Mouse (Mus musculus) left cerebral cortex, postnatal 25 days (tissue): ENCODE data around the gene Plekhg4. TPM values are rescaled to one million over a fixed set of nuclear protein-coding genes. Genes with fewer than 3 reads are reported as not detected.
A peak's percentile ranks its signal among the peaks of the same experiment; 100 is the strongest.

ENCODE experiments used
- DNase-seq, 2 experiments: peaks; one replicate each; pipeline ENCODE4 v3.0.0; 2022; ENCODE audit warnings: low spot score in 2 of 2, mixed read lengths in 1 of 2
- intact Hi-C: fragments of 180-260 bp; cut with DNase I; formaldehyde crosslinking; loops from one replicate; pipeline ENCODE4 v1.15.1; 2025
- total RNA-seq, 2 experiments: library from RNA; stranded (reverse); gene quantifications; 2 replicates each; pipeline ENCODE4 v1.2.3; 2021

Gene Plekhg4
- total RNA-seq, 2 experiments from 2014 or later: 3.1 to 4.6 TPM

DNA sequence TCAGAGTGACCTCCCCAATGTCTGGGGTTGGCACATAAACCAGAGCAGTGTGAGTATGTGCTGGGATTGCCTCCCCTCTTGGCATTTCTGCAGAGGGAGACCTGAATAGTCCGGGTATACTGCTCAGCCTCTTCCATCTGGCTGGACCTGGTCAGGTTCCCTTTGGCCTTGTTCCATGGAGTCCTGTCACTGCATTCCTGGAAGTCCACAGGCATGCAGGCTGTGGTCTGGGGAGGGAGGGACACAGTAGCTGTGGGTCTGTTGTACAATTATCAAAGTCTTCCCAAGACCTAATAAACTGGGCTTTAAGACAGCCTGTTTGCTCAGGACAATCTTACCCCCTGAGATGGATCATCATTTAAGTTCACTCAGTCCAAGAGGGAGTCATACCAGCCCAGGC is 14.1 kb downstream of the Plekhg4 start:
- intact Hi-C loops: no loop called here
- no peak for DNase-seq

DNA sequence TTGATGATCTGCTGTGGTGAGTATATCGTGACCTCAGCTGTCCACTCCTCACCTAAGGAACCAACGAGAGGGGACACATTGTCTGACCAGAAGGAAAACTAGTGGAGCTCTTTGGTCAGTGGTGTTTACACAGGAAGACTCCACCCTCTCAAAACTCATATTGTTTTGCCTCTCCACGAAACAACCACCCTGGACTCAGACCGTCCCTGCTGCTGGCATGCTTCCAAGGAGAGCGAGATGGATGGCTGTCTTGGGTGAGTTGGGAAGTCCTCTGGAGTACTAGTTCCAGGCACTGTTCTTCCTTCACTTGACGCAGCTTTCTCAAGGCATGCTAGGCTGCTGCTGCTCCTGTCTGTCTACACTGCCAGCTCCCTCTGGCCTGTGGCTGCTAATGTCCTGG is 16.0 kb downstream of the Plekhg4 start:
- intact Hi-C loops: no loop called here
- no peak for DNase-seq

- no peak for DNase-seq
- intact Hi-C loops: no loop called here
Observed at GRCm38 (mm10) chr8:105393089-105393787, 20.2 kb downstream of the Plekhg4 start.

DNA sequence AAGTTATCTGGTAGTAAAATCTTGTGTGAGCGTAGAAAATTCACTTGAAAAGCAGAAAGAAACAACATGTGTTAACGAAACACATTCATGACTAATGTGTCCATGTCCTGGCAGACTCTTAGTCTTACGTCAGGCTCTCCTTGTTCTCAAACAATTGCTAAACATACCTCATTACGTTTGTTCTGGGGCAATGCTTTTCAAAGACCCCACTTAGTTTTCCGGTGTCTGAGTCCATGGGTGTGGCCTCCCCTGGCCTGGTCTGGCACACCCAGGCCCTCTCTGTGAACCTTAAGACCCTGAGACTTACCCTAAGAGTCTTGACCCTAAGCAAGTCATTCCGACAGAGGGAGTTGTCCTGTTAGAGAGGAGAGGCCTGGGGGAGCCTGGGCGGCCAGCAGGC is 20.8 kb downstream of the Plekhg4 start:
- intact Hi-C loops: no loop called here
- DNase-seq: no peak

- DNase-seq: peak; percentile 49 to 61
- intact Hi-C loops: no loop called here
Observed at GRCm38 (mm10) chr8:105397747-105398146, 24.7 kb downstream of the Plekhg4 start.

DNA sequence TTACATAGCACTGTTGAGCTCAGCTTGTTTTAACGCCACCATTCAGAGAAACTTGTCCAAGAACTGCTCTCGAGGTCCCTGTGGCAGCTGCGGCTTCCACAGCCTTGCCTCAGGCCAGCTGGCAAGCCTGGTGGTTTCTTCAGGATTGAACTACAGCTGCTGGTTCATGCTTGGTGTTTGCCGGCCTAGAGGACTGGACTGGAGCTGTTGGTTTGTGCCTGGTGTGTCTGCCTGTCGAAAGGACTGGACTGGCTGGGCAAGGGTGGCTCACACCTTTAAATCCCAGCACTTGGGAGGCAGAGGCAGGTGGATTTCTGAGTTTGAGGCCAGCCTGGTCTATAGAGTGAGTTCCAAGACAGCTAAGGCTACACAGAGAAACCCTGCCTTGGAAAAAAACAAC is 26.9 kb downstream of the Plekhg4 start:
- DNase-seq: no peak
- intact Hi-C loops: no loop called here

DNA sequence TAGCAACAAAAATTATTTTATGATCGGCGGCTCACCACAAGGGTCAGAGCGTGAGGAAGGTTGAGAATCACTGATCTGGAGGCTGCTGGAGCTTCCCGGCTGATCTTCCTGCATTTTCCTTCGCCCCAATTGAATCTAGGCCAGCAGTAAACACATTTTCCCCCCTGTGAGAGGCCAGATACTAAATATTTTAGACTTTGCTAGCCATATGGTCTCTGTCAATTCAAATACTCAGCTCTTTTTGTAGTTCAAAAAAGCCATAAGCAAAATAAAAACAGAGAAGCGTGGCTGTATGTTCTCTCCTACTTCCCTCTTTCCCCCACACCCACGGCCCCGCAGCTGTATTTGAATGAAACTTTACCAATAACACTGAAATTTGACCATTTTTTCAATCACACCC is 30.4 kb downstream of the Plekhg4 start:
- intact Hi-C loops: no loop called here
- DNase-seq: no peak

- intact Hi-C loops: no loop called here
- no peak for DNase-seq
Observed at GRCm38 (mm10) chr8:105404496-105404895, 31.4 kb downstream of the Plekhg4 start.

DNA sequence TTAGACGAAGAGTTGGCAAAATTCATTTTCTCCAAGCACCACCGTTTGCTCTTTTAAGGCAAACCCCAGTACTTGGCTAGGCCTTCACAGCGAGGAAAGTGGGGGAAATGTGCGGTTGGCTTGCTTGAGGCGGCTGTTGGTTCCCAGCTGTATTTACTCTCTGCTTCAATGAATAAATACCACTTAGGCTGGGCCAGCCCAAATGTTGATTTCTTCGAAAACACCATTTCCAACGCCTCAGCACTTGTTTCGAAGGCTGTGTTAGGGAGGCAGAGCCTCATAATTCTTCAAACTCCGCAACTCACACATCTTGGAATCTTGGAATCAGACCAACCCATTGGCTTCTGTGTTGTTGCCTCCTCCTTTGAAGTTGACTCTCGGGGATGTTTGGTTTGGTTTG is 33.3 kb downstream of the Plekhg4 start:
- intact Hi-C loops: no loop called here
- DNase-seq: peak; percentile 18 to 36

DNA sequence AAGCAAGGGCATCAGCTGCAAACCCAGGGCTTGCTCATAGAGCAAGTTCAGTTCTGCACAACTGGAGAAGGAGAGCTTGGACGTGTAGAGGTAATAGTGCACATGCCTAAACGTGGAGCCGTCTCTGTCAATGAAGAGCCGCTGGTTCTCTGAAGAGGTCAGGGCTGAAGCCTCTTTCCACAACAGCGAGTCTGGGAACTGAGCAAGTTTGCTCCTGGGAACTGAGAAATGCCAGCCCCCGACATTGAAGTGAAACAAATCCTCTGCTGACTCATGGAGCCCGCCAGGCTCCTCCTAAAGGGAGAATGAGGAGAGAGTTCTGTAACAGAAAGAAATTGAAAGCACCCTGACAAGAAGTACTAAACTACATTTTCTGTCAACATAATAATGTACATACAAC is 35.3 kb downstream of the Plekhg4 start:
- intact Hi-C loops: no loop called here
- DNase-seq: peak in 1 of 2 experiments; percentile 26

DNA sequence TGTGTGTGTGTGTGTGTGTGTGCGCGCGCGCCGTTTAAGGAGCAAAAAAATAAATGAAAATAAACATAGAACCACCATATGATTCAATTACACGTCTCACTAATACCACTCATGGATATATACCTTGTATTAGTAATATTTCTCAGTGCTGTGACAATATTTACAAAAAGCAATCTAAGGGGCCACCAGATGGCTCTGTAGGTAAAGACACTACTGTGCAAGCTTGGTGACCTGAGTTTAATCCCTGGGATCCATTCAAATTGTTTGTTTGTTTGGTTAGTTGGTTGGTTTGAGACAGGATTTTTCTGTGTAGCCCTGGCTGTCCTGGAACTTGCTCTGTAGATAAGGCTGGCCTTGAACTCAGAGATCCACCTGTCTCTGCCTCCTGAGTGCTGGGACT is 36.9 kb downstream of the Plekhg4 start:
- intact Hi-C loops: no loop called here

DNA sequence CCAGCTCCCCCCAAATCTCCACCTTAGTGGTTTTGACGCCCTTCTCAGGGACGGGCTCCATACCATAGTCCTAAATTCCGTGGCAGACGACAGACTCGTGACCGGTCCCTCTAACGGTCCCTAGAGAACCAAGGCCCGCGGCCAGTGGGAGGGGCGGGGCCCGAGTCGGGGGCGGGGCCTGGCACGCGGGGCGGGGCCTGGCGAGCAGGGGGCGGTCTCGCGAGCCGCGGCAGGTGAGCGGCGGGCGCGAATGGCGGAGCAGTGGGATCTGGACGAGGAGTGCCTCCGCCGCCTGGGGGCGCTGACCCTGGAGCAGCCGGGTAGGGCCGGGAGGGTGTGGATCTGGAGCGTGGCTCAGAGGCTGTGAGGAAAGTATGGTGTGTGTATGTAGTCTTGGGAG is 40.3 kb downstream of the Plekhg4 start, which contains the start of the genes Kctd19 and Lrrc36:
Kctd19 (minus strand) TSS at position 112 of the 400 bp plus-strand sequence.
Lrrc36 (plus strand) TSS at position 181 of the 400 bp plus-strand sequence.
- no peak for DNase-seq
- intact Hi-C loops: no loop called here

More for the DNA sequence above, 36.9 kb downstream of the Plekhg4 start:
- DNase-seq: no peak

DNA sequence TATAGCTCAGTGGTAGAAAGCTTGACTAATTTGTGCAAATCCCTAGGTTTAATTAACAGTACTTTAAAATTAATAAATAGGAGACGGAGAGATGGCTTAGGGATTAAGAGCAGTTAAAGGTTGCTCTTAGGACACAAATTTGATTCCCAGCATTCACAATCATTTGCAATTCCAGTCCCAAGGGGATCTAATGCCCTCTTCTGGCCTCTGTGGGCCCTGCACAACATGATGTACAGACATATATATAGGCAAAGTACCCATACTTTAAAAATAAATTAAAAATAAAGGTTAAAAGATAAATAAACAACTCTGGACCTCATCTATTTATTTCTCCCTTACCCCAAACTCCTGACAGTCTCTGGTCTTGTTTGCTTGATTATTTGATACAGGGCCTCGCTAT is 45.9 kb downstream of the Plekhg4 start:
- intact Hi-C loops: no loop called here
- no peak for DNase-seq

- no peak for DNase-seq
- intact Hi-C loops: no loop called here
Observed at GRCm38 (mm10) chr8:105419800-105420199, 46.7 kb downstream of the Plekhg4 start.

- intact Hi-C loops: no loop called here
- DNase-seq: no peak
Observed at GRCm38 (mm10) chr8:105422006-105422405, 48.9 kb downstream of the Plekhg4 start.

- no peak for DNase-seq
- intact Hi-C loops: no loop called here
Observed at GRCm38 (mm10) chr8:105426878-105427277, 53.8 kb downstream of the Plekhg4 start.

DNA sequence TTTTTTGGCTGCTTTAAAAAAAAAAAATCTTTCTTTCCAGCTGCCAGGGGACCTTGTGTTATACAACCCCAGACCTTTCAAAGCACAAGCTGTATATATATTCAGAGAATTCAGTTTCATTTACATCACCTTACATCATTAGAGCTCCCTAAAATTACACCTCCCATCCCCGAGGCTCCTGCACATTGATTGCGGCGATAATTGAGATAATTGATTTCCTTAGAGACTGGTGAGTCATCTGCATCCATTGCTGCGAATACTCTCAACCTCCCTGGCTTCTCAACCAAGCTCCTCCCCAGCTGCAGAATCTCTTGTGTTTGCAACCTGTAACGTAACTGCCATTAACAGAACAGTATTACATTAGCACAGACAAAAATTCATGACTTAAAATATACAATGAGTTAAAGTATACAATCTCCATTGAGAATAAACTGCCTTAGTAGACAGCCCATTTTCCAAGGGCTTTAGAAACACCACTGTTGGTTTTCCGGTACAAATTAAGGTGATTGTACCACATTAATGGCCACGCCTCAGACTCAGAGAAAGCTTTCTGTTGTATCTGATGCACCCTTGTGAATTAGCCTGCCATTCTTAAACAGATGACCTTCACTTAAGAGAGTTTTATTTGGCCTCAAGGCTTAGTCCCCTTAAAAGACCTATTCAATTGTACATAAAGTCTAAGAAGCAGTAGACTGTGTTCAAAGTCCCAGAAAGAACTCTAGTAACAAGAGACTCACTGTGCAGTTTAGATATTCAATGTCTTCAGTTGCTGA is 58.9 kb downstream of the Plekhg4 start:
- intact Hi-C loops: no loop called here
- no peak for DNase-seq
